Mouse (Mus musculus): ENCODE data around the gene Vmp1. TPM values are rescaled to one million over a fixed set of nuclear protein-coding genes. Genes with fewer than 3 reads are reported as not detected.

The Vmp1 gene
- polyA plus RNA-seq, 1 experiment from 2014 or later = 220 TPM

DNA sequence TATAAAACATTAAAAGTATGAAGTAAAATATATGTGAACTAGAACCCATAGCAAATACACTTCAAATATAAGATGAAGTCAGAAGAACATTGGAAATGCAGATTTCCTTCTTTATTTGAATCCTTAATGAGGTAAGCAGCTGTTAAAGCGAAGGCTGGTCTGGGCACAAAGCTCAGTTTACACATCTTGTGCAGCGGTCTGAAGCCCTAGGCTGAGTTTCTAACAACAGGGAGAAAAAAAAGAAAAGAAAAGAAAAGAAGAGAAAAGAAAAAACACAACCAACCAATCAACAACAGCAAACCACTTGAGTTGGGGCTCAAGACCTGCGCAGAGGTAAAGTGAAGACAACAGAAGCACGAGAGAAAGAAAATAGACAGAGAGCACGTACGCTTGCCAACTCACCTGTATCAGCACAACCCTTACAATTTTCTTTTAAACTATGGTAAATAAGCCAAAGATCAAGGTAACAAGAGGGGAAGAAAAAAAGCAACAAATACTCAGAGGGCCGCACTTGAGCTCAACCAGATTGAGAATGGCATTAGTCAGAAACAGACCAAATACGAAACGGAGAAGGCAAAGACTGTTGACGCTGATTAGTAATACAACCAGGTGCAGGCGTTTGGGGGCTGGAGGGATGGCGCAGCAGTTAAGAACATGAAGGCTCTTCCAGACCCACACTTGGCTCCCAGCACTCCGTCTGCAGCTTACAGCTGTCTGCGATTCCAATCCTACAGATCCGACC lies 35.8 kb downstream of the Vmp1 start:
- Histone ChIP-seq H3K27ac (ENCODE audit: low read length) (no peak overlapping the region), H3K4me2 (ENCODE audit: low read depth, low read length) (no peak overlapping the region), H3K4me3 (ENCODE audit: low read length) (no peak overlapping the region), H3K9ac (ENCODE audit: low read depth, low read length) (no peak overlapping the region), H3K4me1 (ENCODE audit: control insufficient read depth, insufficient read depth, low read length) (no peaks in the 10 kb centered on the region), H3K36me3 (ENCODE audit: control insufficient read depth, insufficient read depth, low read length) (no peaks in the 10 kb centered on the region), H3K27me3 (replicated peaks; ENCODE audit: control insufficient read depth, insufficient read depth, low read length) (no peaks in the 10 kb centered on the region), H3K9me3 (ENCODE audit: control insufficient read depth, low read length) (no peaks in the 10 kb centered on the region)
- no peak for ATAC-seq
- WGBS = 88% methylated on average over 15 of the region's 15 CpGs

- no peak overlapping the region for H3K4me2 ChIP-seq (ENCODE audit: low read depth, low read length)
- no peaks in the 10 kb centered on the region for H3K9me3 ChIP-seq (ENCODE audit: control insufficient read depth, low read length)
- no peaks in the 10 kb centered on the region for H3K4me1 ChIP-seq (ENCODE audit: control insufficient read depth, insufficient read depth, low read length)
- ATAC-seq = no peak
- H3K9ac ChIP-seq (ENCODE audit: low read depth, low read length) = no peak overlapping the region
- H3K4me3 ChIP-seq (ENCODE audit: low read length) = no peak overlapping the region
- WGBS = 91% methylated on average over 3 of the region's 3 CpGs
- no peaks in the 10 kb centered on the region for H3K27me3 ChIP-seq (replicated peaks; ENCODE audit: control insufficient read depth, insufficient read depth, low read length)
- H3K27ac ChIP-seq (ENCODE audit: low read length) = no peak overlapping the region
- H3K36me3 ChIP-seq (ENCODE audit: control insufficient read depth, insufficient read depth, low read length) = no peaks in the 10 kb centered on the region
These were observed 36.7 kb downstream of the Vmp1 start for GRCm38 (mm10) chr11:86646885-86647459.

DNA sequence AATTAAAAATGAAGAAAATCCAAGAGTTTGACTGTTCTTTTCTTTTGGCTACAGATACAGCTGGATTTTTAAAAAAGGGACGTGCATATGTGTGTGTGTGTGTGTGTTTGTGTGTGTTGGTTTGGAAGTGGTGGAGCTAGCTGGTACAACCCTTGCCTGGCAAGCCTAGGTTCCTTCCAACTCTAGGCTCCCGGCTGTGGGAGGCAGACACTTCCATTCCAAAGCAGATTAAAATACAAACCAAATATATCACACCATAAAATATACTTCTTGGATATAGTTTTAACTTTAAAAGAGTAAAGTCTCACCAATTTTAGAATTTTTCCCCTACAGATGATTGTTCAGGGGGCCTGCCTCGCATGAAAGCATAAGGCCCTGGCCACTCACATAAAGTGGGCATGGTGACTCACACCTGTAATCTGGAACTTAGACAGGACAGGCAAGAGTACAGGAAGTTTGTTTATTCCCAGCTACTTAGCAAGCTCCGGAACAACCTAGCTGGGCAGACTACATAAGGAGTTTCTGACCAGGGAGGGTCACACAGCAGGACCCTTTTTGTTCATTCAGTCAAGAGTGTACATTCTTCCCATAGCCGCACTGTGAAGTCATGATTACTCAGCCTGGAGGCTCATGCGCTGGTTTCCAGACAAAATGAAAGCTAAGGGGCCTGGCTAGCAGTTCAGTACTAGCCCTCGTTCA lies 37.4 kb downstream of the Vmp1 start:
- Histone ChIP-seq H3K4me1 (ENCODE audit: control insufficient read depth, insufficient read depth, low read length) (0 out of 2 replicates have a peak, but pooled peaks cover 2% of the 10 kb centered on the region), H3K36me3 (ENCODE audit: control insufficient read depth, insufficient read depth, low read length) (no peaks in the 10 kb centered on the region), H3K4me2 (ENCODE audit: low read depth, low read length) (no peak overlapping the region), H3K4me3 (ENCODE audit: low read length) (no peak overlapping the region), H3K27me3 (replicated peaks; ENCODE audit: control insufficient read depth, insufficient read depth, low read length) (no peaks in the 10 kb centered on the region), H3K27ac (ENCODE audit: low read length) (0 out of 2 replicates have a peak overlapping the region, but pooled peaks have one; percentile 21), H3K9ac (ENCODE audit: low read depth, low read length) (no peak overlapping the region), H3K9me3 (ENCODE audit: control insufficient read depth, low read length) (no peaks in the 10 kb centered on the region)
- ATAC-seq = peak; percentile 26; the same call in 1 of the 2 replicates
- 71% methylated on average over 7 of the region's 7 CpGs for WGBS

- no peak overlapping the region for H3K9ac ChIP-seq (ENCODE audit: low read depth, low read length)
- no peak for ATAC-seq
- H3K9me3 ChIP-seq (ENCODE audit: control insufficient read depth, low read length) = no peaks in the 10 kb centered on the region
- H3K4me2 ChIP-seq (ENCODE audit: low read depth, low read length) = no peak overlapping the region
- no peak overlapping the region for H3K4me3 ChIP-seq (ENCODE audit: low read length)
- 96% methylated on average over 4 of the region's 4 CpGs for WGBS
- 0 out of 2 replicates have a peak, but pooled peaks cover 2% of the 10 kb centered on the region for H3K4me1 ChIP-seq (ENCODE audit: control insufficient read depth, insufficient read depth, low read length)
- H3K27ac ChIP-seq (ENCODE audit: low read length) = no peak overlapping the region
- H3K36me3 ChIP-seq (ENCODE audit: control insufficient read depth, insufficient read depth, low read length) = no peaks in the 10 kb centered on the region
- H3K27me3 ChIP-seq (replicated peaks; ENCODE audit: control insufficient read depth, insufficient read depth, low read length) = no peaks in the 10 kb centered on the region
These were observed 39.1 kb downstream of the Vmp1 start for GRCm38 (mm10) chr11:86644553-86644952.

DNA sequence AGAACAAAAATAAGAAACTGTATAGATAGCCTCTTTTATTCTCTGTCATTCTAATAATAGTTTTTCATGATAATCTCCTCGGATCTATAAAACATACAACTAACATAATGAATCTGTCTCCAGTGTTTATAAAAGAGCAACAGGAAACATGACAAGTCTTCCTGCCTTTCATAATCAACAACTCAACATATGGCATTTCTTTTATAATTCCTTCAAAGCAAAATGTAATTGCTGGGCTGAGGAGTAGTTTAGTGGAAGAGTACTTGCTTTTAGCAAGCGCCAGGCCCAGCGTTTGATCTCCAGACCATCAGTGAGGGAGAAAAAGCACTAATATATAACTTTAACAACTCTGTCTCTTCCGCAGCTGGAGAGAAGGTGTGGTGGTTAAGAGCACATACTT lies 41.9 kb downstream of the Vmp1 start:
- Histone ChIP-seq H3K9me3 (ENCODE audit: control insufficient read depth, low read length) (no peaks in the 10 kb centered on the region), H3K4me1 (ENCODE audit: control insufficient read depth, insufficient read depth, low read length) (0 out of 2 replicates have a peak, but pooled peaks cover 2% of the 10 kb centered on the region), H3K27ac (ENCODE audit: low read length) (no peak overlapping the region), H3K27me3 (replicated peaks; ENCODE audit: control insufficient read depth, insufficient read depth, low read length) (no peaks in the 10 kb centered on the region), H3K36me3 (ENCODE audit: control insufficient read depth, insufficient read depth, low read length) (no peaks in the 10 kb centered on the region), H3K9ac (ENCODE audit: low read depth, low read length) (no peak overlapping the region), H3K4me3 (ENCODE audit: low read length) (no peak overlapping the region), H3K4me2 (ENCODE audit: low read depth, low read length) (no peak overlapping the region)
- 62% methylated on average over 4 of the region's 4 CpGs for WGBS
- no peak for ATAC-seq

DNA sequence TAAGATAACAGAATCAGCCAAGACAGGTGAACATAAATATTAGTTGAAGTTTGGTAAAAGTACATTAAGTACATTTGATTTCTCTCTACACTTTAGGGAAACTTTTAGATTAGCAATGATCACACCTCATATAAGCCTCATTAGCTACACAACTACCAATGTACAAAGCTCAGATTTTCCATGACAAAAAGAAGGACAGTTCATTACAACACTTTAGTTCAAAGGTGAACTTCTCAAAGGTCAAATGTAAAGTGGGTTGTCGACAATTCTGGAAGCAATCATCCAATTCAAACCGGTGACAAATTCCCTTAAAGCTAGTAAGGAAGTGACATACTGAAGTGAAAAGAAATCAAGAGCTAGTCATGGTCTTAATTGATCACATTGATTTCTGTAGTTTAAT lies 45.9 kb downstream of the Vmp1 start:
- H3K9me3 ChIP-seq (ENCODE audit: control insufficient read depth, low read length) = no peaks in the 10 kb centered on the region
- no peak overlapping the region for H3K4me3 ChIP-seq (ENCODE audit: low read length)
- H3K4me2 ChIP-seq (ENCODE audit: low read depth, low read length) = no peak overlapping the region
- no peaks in the 10 kb centered on the region for H3K27me3 ChIP-seq (replicated peaks; ENCODE audit: control insufficient read depth, insufficient read depth, low read length)
- no peaks in the 10 kb centered on the region for H3K36me3 ChIP-seq (ENCODE audit: control insufficient read depth, insufficient read depth, low read length)
- no peak overlapping the region for H3K27ac ChIP-seq (ENCODE audit: low read length)
- ATAC-seq = no peak
- H3K4me1 ChIP-seq (ENCODE audit: control insufficient read depth, insufficient read depth, low read length) = 0 out of 2 replicates have a peak, but pooled peaks cover 2% of the 10 kb centered on the region
- H3K9ac ChIP-seq (ENCODE audit: low read depth, low read length) = no peak overlapping the region
- WGBS = 75% methylated on average over 2 of the region's 2 CpGs

GRCm38 (mm10) chr11:86634396-86634795 lies 49.2 kb downstream of the Vmp1 start:
- Histone ChIP-seq H3K4me2 (ENCODE audit: low read depth, low read length) (no peak overlapping the region), H3K9ac (ENCODE audit: low read depth, low read length) (no peak overlapping the region), H3K4me1 (ENCODE audit: control insufficient read depth, insufficient read depth, low read length) (no peaks in the 10 kb centered on the region), H3K27me3 (replicated peaks; ENCODE audit: control insufficient read depth, insufficient read depth, low read length) (no peaks in the 10 kb centered on the region), H3K36me3 (ENCODE audit: control insufficient read depth, insufficient read depth, low read length) (peaks cover 4% of the 10 kb centered on the region; the same call in 1 of the 2 replicates), H3K9me3 (ENCODE audit: control insufficient read depth, low read length) (no peaks in the 10 kb centered on the region), H3K4me3 (ENCODE audit: low read length) (no peak overlapping the region), H3K27ac (ENCODE audit: low read length) (no peak overlapping the region)
- no peak for ATAC-seq
- WGBS = 83% methylated on average over 6 of the region's 6 CpGs

DNA sequence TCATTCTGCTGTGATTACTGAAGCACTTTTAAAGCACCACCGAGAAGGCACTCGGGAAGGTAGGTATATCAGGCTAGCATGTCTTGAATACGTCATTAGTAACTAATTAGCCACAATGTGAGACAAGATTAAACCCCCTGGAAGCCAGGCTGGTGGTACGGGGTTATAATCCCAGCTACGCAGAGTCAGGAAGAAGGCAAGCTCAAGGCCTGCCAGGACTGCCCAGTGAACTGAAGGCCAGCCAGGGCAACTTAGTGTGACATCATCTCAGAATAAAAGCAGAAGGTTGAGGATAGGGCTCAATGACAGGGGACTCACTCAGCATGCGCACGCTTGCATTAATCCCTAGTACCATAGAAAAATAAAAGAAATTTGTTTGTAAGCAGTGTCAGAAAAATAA lies 53.7 kb downstream of the Vmp1 start:
- Histone ChIP-seq H3K27ac (ENCODE audit: low read length) (no peak overlapping the region), H3K4me1 (ENCODE audit: control insufficient read depth, insufficient read depth, low read length) (no peaks in the 10 kb centered on the region), H3K27me3 (replicated peaks; ENCODE audit: control insufficient read depth, insufficient read depth, low read length) (no peaks in the 10 kb centered on the region), H3K9me3 (ENCODE audit: control insufficient read depth, low read length) (no peaks in the 10 kb centered on the region), H3K4me2 (ENCODE audit: low read depth, low read length) (no peak overlapping the region), H3K36me3 (ENCODE audit: control insufficient read depth, insufficient read depth, low read length) (peaks cover 4% of the 10 kb centered on the region; the same call in 1 of the 2 replicates), H3K4me3 (ENCODE audit: low read length) (no peak overlapping the region), H3K9ac (ENCODE audit: low read depth, low read length) (no peak overlapping the region)
- WGBS = 83% methylated on average over 7 of the region's 7 CpGs
- no peak for ATAC-seq

- WGBS = 71% methylated on average over 3 of the region's 3 CpGs
- H3K4me1 ChIP-seq (ENCODE audit: control insufficient read depth, insufficient read depth, low read length) = no peaks in the 10 kb centered on the region
- H3K36me3 ChIP-seq (ENCODE audit: control insufficient read depth, insufficient read depth, low read length) = peaks cover 4% of the 10 kb centered on the region; the same call in 1 of the 2 replicates
- no peak overlapping the region for H3K4me3 ChIP-seq (ENCODE audit: low read length)
- no peaks in the 10 kb centered on the region for H3K9me3 ChIP-seq (ENCODE audit: control insufficient read depth, low read length)
- H3K27ac ChIP-seq (ENCODE audit: low read length) = no peak overlapping the region
- no peak for ATAC-seq
- no peak overlapping the region for H3K4me2 ChIP-seq (ENCODE audit: low read depth, low read length)
- no peaks in the 10 kb centered on the region for H3K27me3 ChIP-seq (replicated peaks; ENCODE audit: control insufficient read depth, insufficient read depth, low read length)
- no peak overlapping the region for H3K9ac ChIP-seq (ENCODE audit: low read depth, low read length)
These were observed 54.2 kb downstream of the Vmp1 start for GRCm38 (mm10) chr11:86629445-86629844.

Data from intestine, embryonic 16.5 days (tissue).